Mouse (Mus musculus) megakaryocyte, embryonic 14.5 days (primary cell): ENCODE data around the gene Ino80.

Experiments
- FLI1 ChIP-seq: IDR thresholded peaks from 2 replicates; pipeline ENCODE4 v1.6.1; 2012; ENCODE audit warnings: low read length, inconsistent platforms, mixed read lengths
- GATA1 ChIP-seq: IDR thresholded peaks from 3 replicates; pipeline ENCODE4 v1.6.1; 2012; ENCODE audit warnings: mixed read lengths, low read length, inconsistent platforms, borderline replicate concordance

DNA sequence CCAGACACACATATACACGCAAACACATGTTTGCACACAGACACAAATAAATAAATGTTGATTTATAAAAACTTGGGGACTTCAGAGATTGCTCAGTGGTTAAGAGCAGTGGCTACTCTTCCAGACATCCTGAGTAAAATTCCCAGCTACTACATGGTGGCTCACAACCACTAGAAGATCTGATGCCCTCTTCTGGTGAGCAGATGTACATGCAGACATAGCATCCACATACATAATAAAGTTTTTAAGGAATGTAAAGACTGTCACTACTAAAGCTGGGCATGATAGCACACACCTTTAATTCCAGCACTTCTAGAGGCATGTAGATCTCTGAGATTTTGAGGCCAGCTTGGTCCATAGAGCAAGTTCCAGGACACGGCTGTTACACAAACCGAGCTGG, 16.5 kb downstream of the Ino80 start:
- TF ChIP-seq FLI1 (no peak), GATA1 (no peak)
